Mouse (Mus musculus): ENCODE results near the gene Ube2d2b. TPM values are rescaled to one million over a fixed set of nuclear protein-coding genes. Genes with fewer than 3 reads are reported as not detected.
A peak's percentile ranks its signal among the peaks of the same experiment; 100 is the strongest.

The Ube2d2b gene
- polyA plus RNA-seq, 1 experiment from 2014 or later = not detected

DNA sequence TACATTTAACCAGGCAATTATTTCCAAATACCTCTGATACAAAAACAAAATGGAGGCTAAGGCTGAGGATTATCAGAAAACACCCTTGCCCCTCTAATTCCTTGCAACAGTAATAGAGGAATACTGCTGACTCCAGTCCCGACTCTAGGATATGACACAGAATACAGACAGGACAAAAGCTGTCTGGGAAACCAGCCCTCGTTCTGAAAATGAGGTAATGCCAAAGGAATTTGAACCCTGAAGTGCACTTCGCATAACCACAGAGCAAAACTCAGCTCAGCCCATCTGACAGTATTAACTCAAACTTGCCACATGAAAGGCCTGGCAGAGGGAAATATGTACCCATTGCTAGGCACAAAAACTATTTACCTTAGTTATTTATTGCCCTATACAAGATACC lies 36.6 kb upstream of the Ube2d2b start:
- Histone ChIP-seq H3K36me3 (ENCODE audit: control insufficient read depth, insufficient read depth) (peaks cover 29% of the 10 kb centered on the region), H3K9ac (ENCODE audit: low read depth, low read length) (no peak overlapping the region), H3K27ac (ENCODE audit: low read depth, low read length) (no peak overlapping the region), H3K4me1 (replicated peaks; ENCODE audit: control insufficient read depth, insufficient read depth, low read length) (0 out of 2 replicates have a peak, but pooled peaks cover 3% of the 10 kb centered on the region), H3K4me2 (replicated peaks; ENCODE audit: low read depth) (no peak overlapping the region), H3K4me3 (ENCODE audit: low read depth, low read length) (no peak overlapping the region), H3K9me3 (ENCODE audit: control insufficient read depth) (no peaks in the 10 kb centered on the region), H3K27me3 (replicated peaks; ENCODE audit: control insufficient read depth, insufficient read depth, low read length) (no peaks in the 10 kb centered on the region)
- TF ChIP-seq CTCF (IDR thresholded peaks at IDR 0.05; ENCODE audit: low read depth) = no peak
- 17% methylated on average over 3 of the region's 3 CpGs for WGBS
- ATAC-seq = peak; percentile 57; the same call in 1 of the 2 replicates

- Histone ChIP-seq H3K4me2 (replicated peaks; ENCODE audit: low read depth) (no peak overlapping the region), H3K4me3 (ENCODE audit: low read depth, low read length) (no peak overlapping the region), H3K36me3 (ENCODE audit: control insufficient read depth, insufficient read depth) (peaks cover 34% of the 10 kb centered on the region), H3K9me3 (ENCODE audit: control insufficient read depth) (no peaks in the 10 kb centered on the region), H3K9ac (ENCODE audit: low read depth, low read length) (no peak overlapping the region), H3K27ac (ENCODE audit: low read depth, low read length) (no peak overlapping the region), H3K27me3 (replicated peaks; ENCODE audit: control insufficient read depth, insufficient read depth, low read length) (no peaks in the 10 kb centered on the region), H3K4me1 (replicated peaks; ENCODE audit: control insufficient read depth, insufficient read depth, low read length) (0 out of 2 replicates have a peak, but pooled peaks cover 3% of the 10 kb centered on the region)
- 28% methylated on average over 2 of the region's 2 CpGs for WGBS
- 0 out of 2 replicates have a peak, but pooled peaks have one; percentile 69 for ATAC-seq
- peak; percentile 75 for TF ChIP-seq CTCF (IDR thresholded peaks at IDR 0.05; ENCODE audit: low read depth)
Measured at GRCm38 (mm10) chr5:107793927-107794326, 36.0 kb upstream of the Ube2d2b start.

GRCm38 (mm10) chr5:107798290-107798689 lies 31.6 kb upstream of the Ube2d2b start:
- no peak overlapping the region for H3K4me2 ChIP-seq (replicated peaks; ENCODE audit: low read depth)
- 0 out of 2 replicates have a peak, but pooled peaks cover 2% of the 10 kb centered on the region for H3K4me1 ChIP-seq (replicated peaks; ENCODE audit: control insufficient read depth, insufficient read depth, low read length)
- no peak for TF ChIP-seq CTCF (IDR thresholded peaks at IDR 0.05; ENCODE audit: low read depth)
- WGBS = 92% methylated on average over 6 of the region's 6 CpGs
- H3K27me3 ChIP-seq (replicated peaks; ENCODE audit: control insufficient read depth, insufficient read depth, low read length) = no peaks in the 10 kb centered on the region
- H3K4me3 ChIP-seq (ENCODE audit: low read depth, low read length) = no peak overlapping the region
- no peaks in the 10 kb centered on the region for H3K9me3 ChIP-seq (ENCODE audit: control insufficient read depth)
- H3K27ac ChIP-seq (ENCODE audit: low read depth, low read length) = no peak overlapping the region
- H3K36me3 ChIP-seq (ENCODE audit: control insufficient read depth, insufficient read depth) = peaks cover 32% of the 10 kb centered on the region
- no peak overlapping the region for H3K9ac ChIP-seq (ENCODE audit: low read depth, low read length)
- no peak for ATAC-seq

GRCm38 (mm10) chr5:107801234-107801633 lies 28.7 kb upstream of the Ube2d2b start:
- ATAC-seq = no peak
- WGBS = 82% methylated on average over 2 of the region's 2 CpGs

DNA sequence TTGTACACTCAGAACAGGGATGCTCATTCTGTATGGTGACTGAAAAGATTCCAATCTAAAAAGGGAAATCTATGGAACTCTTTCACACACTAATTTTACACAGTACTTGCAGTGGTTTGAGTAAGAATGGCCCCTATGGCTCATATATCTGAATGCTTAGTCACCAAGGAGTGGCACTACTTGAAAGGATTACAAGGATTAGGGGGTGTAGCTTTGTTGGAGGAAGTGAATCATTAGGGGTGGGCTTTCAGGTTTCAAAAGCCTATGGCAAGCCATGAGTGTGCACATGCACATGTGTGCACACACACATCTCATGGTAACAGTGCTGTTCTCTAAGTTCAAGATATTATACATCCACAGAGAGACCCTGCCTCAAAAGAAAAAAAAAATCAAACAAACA lies 27.3 kb upstream of the Ube2d2b start:
- TF ChIP-seq CTCF (IDR thresholded peaks at IDR 0.05; ENCODE audit: low read depth) = no peak
- Histone ChIP-seq H3K4me1 (replicated peaks; ENCODE audit: control insufficient read depth, insufficient read depth, low read length) (no peaks in the 10 kb centered on the region), H3K9ac (ENCODE audit: low read depth, low read length) (no peak overlapping the region), H3K27ac (ENCODE audit: low read depth, low read length) (no peak overlapping the region), H3K9me3 (ENCODE audit: control insufficient read depth) (no peaks in the 10 kb centered on the region), H3K4me3 (ENCODE audit: low read depth, low read length) (no peak overlapping the region), H3K36me3 (ENCODE audit: control insufficient read depth, insufficient read depth) (peaks cover 9% of the 10 kb centered on the region; the same call in 1 of the 2 replicates), H3K4me2 (replicated peaks; ENCODE audit: low read depth) (no peak overlapping the region), H3K27me3 (replicated peaks; ENCODE audit: control insufficient read depth, insufficient read depth, low read length) (no peaks in the 10 kb centered on the region)
- no peak for ATAC-seq

More at GRCm38 (mm10) chr5:107801234-107801633, 28.7 kb upstream of the Ube2d2b start:
- peaks cover 19% of the 10 kb centered on the region for H3K36me3 ChIP-seq (ENCODE audit: control insufficient read depth, insufficient read depth)
- no peak for TF ChIP-seq CTCF (IDR thresholded peaks at IDR 0.05; ENCODE audit: low read depth)
- H3K4me3 ChIP-seq (ENCODE audit: low read depth, low read length) = no peak overlapping the region
- no peaks in the 10 kb centered on the region for H3K27me3 ChIP-seq (replicated peaks; ENCODE audit: control insufficient read depth, insufficient read depth, low read length)
- no peak overlapping the region for H3K9ac ChIP-seq (ENCODE audit: low read depth, low read length)
- H3K4me1 ChIP-seq (replicated peaks; ENCODE audit: control insufficient read depth, insufficient read depth, low read length) = no peaks in the 10 kb centered on the region
- H3K27ac ChIP-seq (ENCODE audit: low read depth, low read length) = no peak overlapping the region
- no peaks in the 10 kb centered on the region for H3K9me3 ChIP-seq (ENCODE audit: control insufficient read depth)
- H3K4me2 ChIP-seq (replicated peaks; ENCODE audit: low read depth) = no peak overlapping the region

DNA sequence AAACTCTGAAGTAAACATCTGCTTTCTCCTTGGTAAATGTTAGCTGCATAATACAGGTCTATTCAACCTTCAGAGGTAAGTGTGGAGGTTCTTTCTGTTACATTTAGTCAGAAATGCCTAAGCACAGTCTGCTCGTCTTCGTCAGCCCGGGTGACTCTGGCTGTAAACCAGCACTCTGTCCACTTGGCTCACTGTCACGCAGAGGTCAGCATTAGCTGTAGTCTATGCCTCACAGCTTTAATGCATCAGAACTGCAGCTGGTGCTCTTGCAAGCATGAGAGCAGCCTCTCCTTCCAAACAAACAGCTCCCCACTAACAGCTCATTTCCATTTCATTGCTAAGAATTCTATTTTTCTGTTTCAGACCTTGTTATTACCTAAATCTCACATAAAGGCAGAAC lies 22.4 kb upstream of the Ube2d2b start:
- ATAC-seq = no peak
- no peak overlapping the region for H3K4me2 ChIP-seq (replicated peaks; ENCODE audit: low read depth)
- 70% methylated on average over 4 of the region's 4 CpGs for WGBS
- no peak overlapping the region for H3K9ac ChIP-seq (ENCODE audit: low read depth, low read length)
- H3K4me1 ChIP-seq (replicated peaks; ENCODE audit: control insufficient read depth, insufficient read depth, low read length) = no peaks in the 10 kb centered on the region
- H3K4me3 ChIP-seq (ENCODE audit: low read depth, low read length) = no peak overlapping the region
- TF ChIP-seq CTCF (IDR thresholded peaks at IDR 0.05; ENCODE audit: low read depth) = no peak
- no peaks in the 10 kb centered on the region for H3K9me3 ChIP-seq (ENCODE audit: control insufficient read depth)
- H3K36me3 ChIP-seq (ENCODE audit: control insufficient read depth, insufficient read depth) = peaks cover 3% of the 10 kb centered on the region; the same call in 1 of the 2 replicates
- no peak overlapping the region for H3K27ac ChIP-seq (ENCODE audit: low read depth, low read length)
- H3K27me3 ChIP-seq (replicated peaks; ENCODE audit: control insufficient read depth, insufficient read depth, low read length) = no peaks in the 10 kb centered on the region

DNA sequence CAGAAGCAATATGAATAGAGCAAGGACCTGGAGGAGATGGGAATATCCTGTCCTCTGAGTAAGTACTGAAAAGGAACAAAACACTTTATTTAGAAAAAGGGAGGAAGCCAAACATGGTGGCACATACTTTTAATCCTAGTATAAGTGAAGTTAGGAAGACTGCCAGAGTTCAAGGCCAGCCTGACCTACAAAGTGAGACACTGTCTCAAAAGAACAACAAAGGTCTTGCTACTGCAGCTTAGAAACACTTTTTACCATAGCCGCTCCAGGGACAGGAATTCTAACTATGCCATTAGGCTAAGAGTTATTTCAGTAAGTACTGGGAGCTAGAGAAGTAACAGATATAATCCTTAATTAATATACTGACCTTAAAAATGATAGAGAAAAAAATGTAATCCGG lies 15.2 kb upstream of the Ube2d2b start:
- Histone ChIP-seq H3K27ac (ENCODE audit: low read depth, low read length) (no peak overlapping the region), H3K4me3 (ENCODE audit: low read depth, low read length) (no peak overlapping the region), H3K4me1 (replicated peaks; ENCODE audit: control insufficient read depth, insufficient read depth, low read length) (no peaks in the 10 kb centered on the region), H3K27me3 (replicated peaks; ENCODE audit: control insufficient read depth, insufficient read depth, low read length) (no peaks in the 10 kb centered on the region), H3K36me3 (ENCODE audit: control insufficient read depth, insufficient read depth) (peaks cover 35% of the 10 kb centered on the region), H3K9ac (ENCODE audit: low read depth, low read length) (no peak overlapping the region), H3K9me3 (ENCODE audit: control insufficient read depth) (no peaks in the 10 kb centered on the region), H3K4me2 (replicated peaks; ENCODE audit: low read depth) (no peak overlapping the region)
- no peak for TF ChIP-seq CTCF (IDR thresholded peaks at IDR 0.05; ENCODE audit: low read depth)
- 83% methylated on average over 2 of the region's 2 CpGs for WGBS
- no peak for ATAC-seq

All from intestine, postnatal 0 days (tissue).